Mouse (Mus musculus): ENCODE measurements at regions not wholly inside any gene's neighbourhood (a gene's known extent, or its start where the extent isn't known, plus 50 kb on each side); places are given as distances from the start of the nearest gene placed in this dataset.

DNA sequence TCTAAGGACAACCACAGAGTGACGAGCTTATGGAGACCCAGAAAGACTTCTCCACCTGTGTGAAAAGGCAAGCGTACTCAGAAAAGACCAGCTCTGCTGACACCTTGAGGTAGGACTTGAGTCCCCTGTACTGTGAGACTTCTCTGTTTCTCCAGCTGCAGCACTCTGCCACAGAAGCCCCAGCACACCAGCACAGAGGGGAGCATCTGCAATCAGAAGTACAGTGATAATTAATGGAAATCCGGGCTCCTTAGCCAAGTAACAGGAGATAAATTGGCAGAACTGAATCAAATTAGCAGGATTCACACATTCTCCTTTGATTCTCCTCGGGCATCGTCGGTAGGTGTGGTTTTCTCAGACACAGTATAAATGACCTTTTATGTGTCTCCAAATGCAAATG is 137.3 kb upstream of the Tmem72 start:
- TF ChIP-seq CTCF (IDR thresholded peaks at IDR 0.05), result no peak
- no peak for TF ChIP-seq EP300 (IDR thresholded peaks at IDR 0.05; ENCODE audit: insufficient read depth, low read depth, low read length)

Data from heart, adult 2 months (tissue).